Mouse (Mus musculus) liver, embryonic 12.5 days (tissue): ENCODE measurements around the gene Spns1. TPM values are rescaled to one million over a fixed set of nuclear protein-coding genes. Genes with fewer than 3 reads are reported as not detected.

Experiments used
- ATAC-seq: fragments of 200-750 bp; cut with Nextera tagmentation; 2 replicates; pipeline ENCODE4 v1.8.0; 2017; ENCODE audit warnings: moderate number of reproducible peaks, mild to moderate bottlenecking, moderate library complexity
- H3K27ac ChIP-seq: fragments of 300-500 bp; sonication (generic); 2 replicates; pipeline ENCODE4 v1.5.1; 2016; ENCODE audit warnings: mild to moderate bottlenecking
- H3K27me3 ChIP-seq: fragments of 300-500 bp; sonication (generic); replicated peaks from 2 replicates; pipeline ENCODE4 v1.6.1; 2016; ENCODE audit warnings: mild to moderate bottlenecking, moderate library complexity
- H3K36me3 ChIP-seq: fragments of 300-500 bp; sonication (generic); 2 replicates; pipeline ENCODE4 v1.6.1; 2016; ENCODE audit warnings: mild to moderate bottlenecking, moderate library complexity
- H3K4me1 ChIP-seq: fragments of 300-500 bp; sonication (generic); 2 replicates; pipeline ENCODE4 v1.6.1; 2016
- H3K4me2 ChIP-seq: fragments of 300-500 bp; sonication (generic); 2 replicates; pipeline ENCODE4 v1.6.1; 2016; ENCODE audit warnings: mild to moderate bottlenecking, moderate library complexity
- H3K4me3 ChIP-seq: fragments of 300-500 bp; sonication (generic); 2 replicates; pipeline ENCODE4 v1.5.1; 2016; ENCODE audit warnings: mild to moderate bottlenecking, moderate library complexity
- H3K9ac ChIP-seq: fragments of 300-500 bp; sonication (generic); 2 replicates; pipeline ENCODE4 v1.6.1; 2016; ENCODE audit warnings: mild to moderate bottlenecking, moderate library complexity
- H3K9me3 ChIP-seq: fragments of 300-500 bp; sonication (generic); replicated peaks from 2 replicates; pipeline ENCODE4 v1.6.1; 2016; ENCODE audit warnings: mild to moderate bottlenecking, moderate library complexity
- WGBS: fragments of 180-500 bp; shearing (Covaris S2); methylation state at CpG from one replicate; pipeline ENCODE4 v1.1.7; 2016; ENCODE audit not compliant: insufficient replicate concordance; 5-methylcytosine and 5-hydroxymethylcytosine counted together
- polyA plus RNA-seq: library from polyadenylated mRNA; unstranded; fragments of >200 nt; fragmentation: Nextera tagmentation; extraction: Ambion mirVana; gene quantifications from 2 replicates; pipeline ENCODE4 v1.2.1, GENCODE M21; 2016

Spns1 gene
- polyA plus RNA-seq, 1 experiment from 2014 or later, result 29.1 TPM

GRCm38 (mm10) chr7:126350748-126351418, 26.4 kb downstream of the Spns1 start:
- Histone ChIP-seq H3K27ac (no peak overlapping the region), H3K36me3 (no peaks in the 10 kb centered on the region), H3K9me3 (no peaks in the 10 kb centered on the region), H3K27me3 (no peaks in the 10 kb centered on the region), H3K4me3 (no peak overlapping the region), H3K4me2 (peak overlapping the region; percentile 9), H3K4me1 (peaks cover 42% of the 10 kb centered on the region), H3K9ac (no peak overlapping the region)
- WGBS, result 65% methylated on average over 20 of the region's 20 CpGs
- ATAC-seq, result no peak

GRCm38 (mm10) chr7:126348293-126348692, 29.0 kb downstream of the Spns1 start:
- ATAC-seq, result peak; percentile 83
- WGBS, result 12% methylated on average over 8 of the region's 8 CpGs
- no peaks in the 10 kb centered on the region for H3K36me3 ChIP-seq

GRCm38 (mm10) chr7:126347098-126347497, 30.2 kb downstream of the Spns1 start:
- ATAC-seq, result no peak
- Histone ChIP-seq H3K4me1 (peaks cover 13% of the 10 kb centered on the region), H3K9me3 (no peaks in the 10 kb centered on the region), H3K27me3 (no peaks in the 10 kb centered on the region), H3K27ac (no peak overlapping the region), H3K4me2 (no peak overlapping the region), H3K36me3 (no peaks in the 10 kb centered on the region), H3K9ac (no peak overlapping the region), H3K4me3 (no peak overlapping the region)
- 43% methylated on average over 1 of the region's 1 CpGs for WGBS

More at GRCm38 (mm10) chr7:126348293-126348692, 29.0 kb downstream of the Spns1 start:
- Histone ChIP-seq H3K27me3 (no peaks in the 10 kb centered on the region), H3K27ac (no peak overlapping the region), H3K9me3 (no peaks in the 10 kb centered on the region), H3K9ac (0 out of 2 replicates have a peak overlapping the region, but pooled peaks have one; percentile 6), H3K4me2 (peak overlapping the region; percentile 28; the same call in 1 of the 2 replicates), H3K4me1 (peaks cover 16% of the 10 kb centered on the region), H3K4me3 (no peak overlapping the region)

DNA sequence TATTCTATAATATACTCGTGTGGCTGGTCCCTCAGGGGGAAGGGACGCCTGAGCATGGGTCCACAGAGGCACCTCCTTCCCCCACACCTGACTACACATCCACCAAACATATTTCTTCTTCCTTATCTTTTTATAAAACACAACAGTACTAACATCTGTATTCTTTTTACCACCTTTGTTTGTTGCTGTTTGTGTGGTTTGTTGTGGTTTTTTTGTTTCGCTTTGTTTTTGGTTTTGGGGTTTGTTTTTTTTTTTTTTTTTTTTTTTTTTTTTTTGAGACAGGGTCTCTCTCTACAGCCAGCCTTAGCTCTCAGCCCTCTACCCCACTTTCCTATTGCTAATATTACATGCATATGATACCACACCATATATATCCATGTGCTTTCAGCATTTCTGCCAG, 31.3 kb downstream of the Spns1 start:
- Histone ChIP-seq H3K9me3 (no peaks in the 10 kb centered on the region), H3K27ac (no peak overlapping the region), H3K36me3 (no peaks in the 10 kb centered on the region), H3K27me3 (no peaks in the 10 kb centered on the region), H3K4me2 (no peak overlapping the region), H3K4me3 (no peak overlapping the region), H3K4me1 (peaks cover 13% of the 10 kb centered on the region), H3K9ac (no peak overlapping the region)
- WGBS, result 60% methylated on average over 3 of the region's 3 CpGs
- no peak for ATAC-seq

GRCm38 (mm10) chr7:126345557-126345956, 31.7 kb downstream of the Spns1 start:
- no peak overlapping the region for H3K27ac ChIP-seq
- WGBS, result 69% methylated on average over 3 of the region's 3 CpGs
- no peak overlapping the region for H3K4me2 ChIP-seq
- no peaks in the 10 kb centered on the region for H3K36me3 ChIP-seq
- no peaks in the 10 kb centered on the region for H3K9me3 ChIP-seq
- H3K9ac ChIP-seq, result no peak overlapping the region
- H3K4me1 ChIP-seq, result peaks cover 13% of the 10 kb centered on the region
- H3K4me3 ChIP-seq, result no peak overlapping the region
- no peaks in the 10 kb centered on the region for H3K27me3 ChIP-seq
- no peak for ATAC-seq

DNA sequence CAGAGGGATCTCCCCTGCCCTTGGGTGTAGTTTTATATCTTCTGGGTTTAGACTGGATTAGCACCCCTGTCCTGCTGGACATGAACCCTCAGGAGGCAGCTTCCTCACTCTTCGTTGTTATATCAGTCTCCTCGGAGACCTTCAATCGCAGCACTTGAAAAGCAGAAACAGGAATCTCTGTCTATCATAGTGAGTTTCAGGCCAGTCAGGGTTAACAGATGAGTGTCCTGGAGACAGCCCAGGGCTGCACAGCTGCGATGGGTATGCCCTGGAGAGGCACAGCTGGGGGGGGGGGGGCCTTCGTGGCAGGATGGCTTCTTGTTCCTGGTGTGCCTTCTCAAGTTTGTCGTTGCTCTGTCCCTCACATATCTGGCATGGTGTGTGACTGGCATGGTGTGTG, 36.4 kb downstream of the Spns1 start:
- H3K27ac ChIP-seq, result no peak overlapping the region

DNA sequence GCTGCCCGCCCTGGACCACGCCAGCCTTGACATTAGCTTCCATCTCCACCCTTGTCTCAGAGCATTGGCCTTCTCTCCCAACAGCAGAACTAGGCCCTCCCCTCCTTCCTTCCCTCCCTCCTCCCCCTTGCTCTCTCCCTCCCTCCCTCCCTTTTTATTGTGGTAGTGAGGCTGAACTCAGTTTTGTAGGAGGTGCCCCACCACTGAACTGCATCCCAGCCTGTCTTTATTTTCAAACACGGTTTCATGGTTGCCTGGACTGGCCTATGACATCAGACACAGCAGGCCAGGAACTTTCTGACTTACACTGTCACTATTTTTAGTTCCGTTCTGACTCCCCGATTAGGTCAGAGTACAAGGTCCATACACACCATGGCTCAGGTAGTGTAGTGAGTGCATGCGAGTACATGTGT, 37.0 kb downstream of the Spns1 start:
- Histone ChIP-seq H3K27ac (no peak overlapping the region), H3K4me1 (peaks cover 6% of the 10 kb centered on the region; the same call in 1 of the 2 replicates), H3K27me3 (no peaks in the 10 kb centered on the region), H3K4me2 (no peak overlapping the region), H3K36me3 (no peaks in the 10 kb centered on the region), H3K9ac (no peak overlapping the region), H3K4me3 (no peak overlapping the region), H3K9me3 (no peaks in the 10 kb centered on the region)
- WGBS, result 51% methylated on average over 6 of the region's 6 CpGs
- ATAC-seq, result 0 out of 2 replicates have a peak, but pooled peaks have one; percentile 35

More for the DNA sequence above, 36.4 kb downstream of the Spns1 start:
- Histone ChIP-seq H3K4me2 (no peak overlapping the region), H3K36me3 (no peaks in the 10 kb centered on the region), H3K4me1 (peaks cover 6% of the 10 kb centered on the region; the same call in 1 of the 2 replicates), H3K9ac (no peak overlapping the region), H3K4me3 (no peak overlapping the region), H3K9me3 (no peaks in the 10 kb centered on the region), H3K27me3 (no peaks in the 10 kb centered on the region)
- no peak for ATAC-seq
- WGBS, result 41% methylated on average over 6 of the region's 6 CpGs

GRCm38 (mm10) chr7:126339521-126339971, 37.7 kb downstream of the Spns1 start:
- Histone ChIP-seq H3K27ac (no peak overlapping the region), H3K4me2 (no peak overlapping the region), H3K36me3 (no peaks in the 10 kb centered on the region), H3K27me3 (no peaks in the 10 kb centered on the region), H3K4me3 (no peak overlapping the region), H3K9ac (no peak overlapping the region), H3K9me3 (no peaks in the 10 kb centered on the region), H3K4me1 (peaks cover 6% of the 10 kb centered on the region; the same call in 1 of the 2 replicates)
- WGBS, result 73% methylated on average over 8 of the region's 8 CpGs
- ATAC-seq, result no peak

DNA sequence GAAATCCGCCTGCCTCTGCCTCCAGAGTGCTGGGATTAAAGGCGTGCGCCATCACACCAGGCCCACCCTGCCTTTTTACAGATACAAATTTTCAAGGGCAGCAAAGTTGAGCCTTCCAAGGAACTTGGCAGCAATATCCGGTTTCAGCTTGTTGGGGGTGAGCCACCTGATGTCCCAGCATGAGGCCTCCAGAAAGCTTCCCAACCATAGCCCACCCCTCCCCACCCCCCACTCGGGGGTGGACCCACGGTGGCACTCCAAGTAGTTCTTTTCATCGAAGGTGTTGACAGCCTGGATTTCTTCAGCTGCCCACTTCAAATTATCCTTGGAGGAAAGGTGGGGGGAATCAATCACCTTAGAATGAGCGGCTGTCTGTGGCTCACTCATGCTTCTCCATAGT, 38.3 kb downstream of the Spns1 start:
- ATAC-seq, result no peak
- no peak overlapping the region for H3K4me2 ChIP-seq
- H3K27ac ChIP-seq, result no peak overlapping the region
- WGBS, result 73% methylated on average over 8 of the region's 8 CpGs
- no peaks in the 10 kb centered on the region for H3K27me3 ChIP-seq
- H3K4me1 ChIP-seq, result peaks cover 6% of the 10 kb centered on the region; the same call in 1 of the 2 replicates
- no peaks in the 10 kb centered on the region for H3K36me3 ChIP-seq
- H3K9me3 ChIP-seq, result no peaks in the 10 kb centered on the region
- H3K4me3 ChIP-seq, result no peak overlapping the region
- no peak overlapping the region for H3K9ac ChIP-seq

GRCm38 (mm10) chr7:126335556-126335955, 41.7 kb downstream of the Spns1 start:
- 86% methylated on average over 1 of the region's 1 CpGs for WGBS
- no peak overlapping the region for H3K4me2 ChIP-seq

GRCm38 (mm10) chr7:126332691-126333090, 44.6 kb downstream of the Spns1 start:
- Histone ChIP-seq H3K36me3 (no peaks in the 10 kb centered on the region), H3K9ac (no peak overlapping the region), H3K4me2 (no peak overlapping the region), H3K27ac (no peak overlapping the region), H3K9me3 (no peaks in the 10 kb centered on the region), H3K27me3 (no peaks in the 10 kb centered on the region), H3K4me1 (no peaks in the 10 kb centered on the region), H3K4me3 (no peak overlapping the region)
- WGBS, result 57% methylated on average over 3 of the region's 3 CpGs
- ATAC-seq, result no peak

More at GRCm38 (mm10) chr7:126335556-126335955, 41.7 kb downstream of the Spns1 start:
- peaks cover 6% of the 10 kb centered on the region; the same call in 1 of the 2 replicates for H3K4me1 ChIP-seq
- H3K9ac ChIP-seq, result no peak overlapping the region
- ATAC-seq, result no peak
- H3K27me3 ChIP-seq, result no peaks in the 10 kb centered on the region
- H3K36me3 ChIP-seq, result no peaks in the 10 kb centered on the region
- H3K4me3 ChIP-seq, result no peak overlapping the region
- H3K9me3 ChIP-seq, result no peaks in the 10 kb centered on the region
- no peak overlapping the region for H3K27ac ChIP-seq

- no peak for ATAC-seq
- WGBS, result 33% methylated on average over 2 of the region's 2 CpGs
- no peak overlapping the region for H3K9ac ChIP-seq
- H3K4me1 ChIP-seq, result no peaks in the 10 kb centered on the region
- H3K4me2 ChIP-seq, result no peak overlapping the region
- H3K27ac ChIP-seq, result no peak overlapping the region
- H3K36me3 ChIP-seq, result no peaks in the 10 kb centered on the region
- H3K4me3 ChIP-seq, result no peak overlapping the region
- no peaks in the 10 kb centered on the region for H3K9me3 ChIP-seq
- peaks cover 8% of the 10 kb centered on the region; the same call in 1 of the 2 replicates for H3K27me3 ChIP-seq
These were observed 46.6 kb downstream of the Spns1 start for GRCm38 (mm10) chr7:126330693-126331092.
